Mouse (Mus musculus) CD4-positive naive resting alpha-beta T cell, adult 57 days (primary cell): ENCODE measurements around the gene Rpl9-ps1. TPM values are rescaled to one million over a fixed set of nuclear protein-coding genes. Genes with fewer than 3 reads are reported as not detected.

Experiments used
- total RNA-seq: library from RNA; stranded (reverse); gene quantifications from one replicate; pipeline ENCODE4 v1.2.4, GENCODE M21; 2023

The Rpl9-ps1 gene
- total RNA-seq: not detected

GRCm38 (mm10) chr11:83645521-83645920, at the start of gene Rpl9-ps1:
Rpl9-ps1 (minus strand) TSS chr11:83645621.

GRCm38 (mm10) chr11:83662204-83662603, 16.8 kb upstream of the Rpl9-ps1 start, which contains the start of gene Ccl4:
Ccl4 (plus strand) TSS chr11:83662584.

GRCm38 (mm10) chr11:83649305-83649841, 4.0 kb upstream of the Rpl9-ps1 start, which contains the start of gene Ccl3:
Ccl3 (minus strand) TSS chr11:83649355.

Other genes with a start within 250 kb of the Rpl9-ps1 start
- 0.89 TPM for gene Rasl10b, start 236.5 kb downstream of the Rpl9-ps1 start, total RNA-seq
- gene Gas2l2, start 216.2 kb downstream of the Rpl9-ps1 start, total RNA-seq: not detected
- gene 1700020L24Rik, start 207.9 kb downstream of the Rpl9-ps1 start, total RNA-seq: 1.1 TPM
- not detected for gene Mmp28, start 182.6 kb downstream of the Rpl9-ps1 start, total RNA-seq
- gene Taf15, start 172.5 kb downstream of the Rpl9-ps1 start, total RNA-seq: 139 TPM
- gene Heatr9, start 123.4 kb downstream of the Rpl9-ps1 start, total RNA-seq: 0.62 TPM
- 55.9 TPM for gene Ccl5, start 115.1 kb downstream of the Rpl9-ps1 start, total RNA-seq
- gene Ccl9, start 67.0 kb downstream of the Rpl9-ps1 start, total RNA-seq: not detected
- 7.0 TPM for gene Ccl6, start 52.5 kb downstream of the Rpl9-ps1 start, total RNA-seq
- gene Ccl3, start 3.7 kb upstream of the Rpl9-ps1 start, total RNA-seq: 6.0 TPM
- gene Ccl4, start 17.0 kb upstream of the Rpl9-ps1 start, total RNA-seq: 9.0 TPM
- gene Wfdc17, start 58.4 kb upstream of the Rpl9-ps1 start, total RNA-seq: not detected
- not detected for gene Wfdc18, start 63.4 kb upstream of the Rpl9-ps1 start, total RNA-seq
- not detected for gene Wfdc21, start 101.3 kb upstream of the Rpl9-ps1 start, total RNA-seq
- 29.7 TPM for gene Heatr6, start 108.1 kb upstream of the Rpl9-ps1 start, total RNA-seq
- not detected for gene Hnf1b, start 204.4 kb upstream of the Rpl9-ps1 start, total RNA-seq